Mouse (Mus musculus) midbrain, embryonic 16.5 days (tissue): ENCODE results near the gene Ybx2. TPM values are rescaled to one million over a fixed set of nuclear protein-coding genes. Genes with fewer than 3 reads are reported as not detected.
A peak's percentile ranks its signal among the peaks of the same experiment; 100 is the strongest.

Source experiments
- ATAC-seq: fragments of 200-750 bp; cut with Nextera tagmentation; 2 replicates; pipeline ENCODE4 v1.8.0; 2017; ENCODE audit warnings: moderate TSS enrichment
- H3K27ac ChIP-seq: fragments of 300-500 bp; sonication (generic); 2 replicates; pipeline ENCODE4 v1.5.1; 2014; ENCODE audit warnings: mild to moderate bottlenecking, low read length, mixed read lengths
- H3K27me3 ChIP-seq: fragments of 300-500 bp; sonication (generic); 2 replicates; pipeline ENCODE4 v1.6.1; 2014; ENCODE audit warnings: low read depth, low read length, mixed read lengths; ENCODE audit not compliant: control insufficient read depth, insufficient read depth
- H3K36me3 ChIP-seq: fragments of 300-500 bp; sonication (generic); 2 replicates; pipeline ENCODE4 v1.6.1; 2014; ENCODE audit warnings: mild to moderate bottlenecking, low read length, moderate library complexity, mixed read lengths; ENCODE audit not compliant: control insufficient read depth, insufficient read depth
- H3K4me1 ChIP-seq: fragments of 300-500 bp; sonication (generic); 2 replicates; pipeline ENCODE4 v1.6.1; 2014; ENCODE audit warnings: mild to moderate bottlenecking, low read length, mixed read lengths; ENCODE audit not compliant: control insufficient read depth, insufficient read depth
- H3K4me2 ChIP-seq: fragments of 300-500 bp; sonication (generic); 2 replicates; pipeline ENCODE4 v1.6.1; 2014; ENCODE audit warnings: mild to moderate bottlenecking, low read length, mixed read lengths
- H3K4me3 ChIP-seq: fragments of 300-500 bp; sonication (generic); 2 replicates; pipeline ENCODE4 v1.5.1; 2014; ENCODE audit warnings: low read depth, mild to moderate bottlenecking, low read length, moderate library complexity, mixed read lengths
- H3K9ac ChIP-seq: fragments of 300-500 bp; sonication (generic); 2 replicates; pipeline ENCODE4 v1.6.1; 2014; ENCODE audit warnings: low read depth, low read length, mixed read lengths
- H3K9me3 ChIP-seq: fragments of 300-500 bp; sonication (generic); replicated peaks from 2 replicates; pipeline ENCODE4 v1.6.1; 2014; ENCODE audit warnings: mild to moderate bottlenecking, low read length, mixed read lengths; ENCODE audit not compliant: control insufficient read depth, poor library complexity, severe bottlenecking
- WGBS: fragments of 180-500 bp; shearing (Covaris S2); extraction: QIAGEN DNeasy Blood & Tissue Kit; methylation state at CpG from one replicate; pipeline ENCODE4 v1.1.7; 2014; 5-methylcytosine and 5-hydroxymethylcytosine counted together
- polyA plus RNA-seq: library from polyadenylated mRNA; unstranded; fragments of >200 nt; fragmentation: Nextera tagmentation; extraction: Ambion mirVana; gene quantifications from 2 replicates; pipeline ENCODE4 v1.2.1, GENCODE M21; 2015

Gene Ybx2
- polyA plus RNA-seq, 1 experiment from 2014 or later = 7.2 TPM

DNA sequence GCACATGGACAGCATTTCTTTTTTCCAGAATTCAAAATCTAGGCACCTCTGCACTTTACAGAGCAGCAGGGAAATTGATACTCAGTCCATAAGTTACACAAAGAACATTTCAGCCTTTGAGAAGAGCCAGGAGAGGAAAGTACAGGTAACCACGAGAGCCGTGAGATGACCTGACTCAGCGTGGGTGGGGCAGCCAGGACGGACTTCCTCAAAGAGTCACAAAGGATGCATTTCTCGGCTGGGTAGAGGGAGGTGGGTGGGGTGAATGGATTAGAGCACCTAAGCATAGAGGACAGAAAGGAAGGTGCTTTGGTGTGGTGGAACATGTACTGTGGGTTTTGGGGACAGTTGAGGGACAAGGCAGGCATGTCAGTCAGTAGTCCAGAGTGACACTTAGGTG is 26.2 kb downstream of the Ybx2 start:
- H3K36me3 ChIP-seq = no peaks in the 10 kb centered on the region
- H3K9ac ChIP-seq = no peak overlapping the region
- 44% methylated on average over 5 of the region's 5 CpGs for WGBS
- H3K4me1 ChIP-seq = peaks cover 6% of the 10 kb centered on the region; the same call in 1 of the 2 replicates
- H3K4me3 ChIP-seq = no peak overlapping the region
- H3K27me3 ChIP-seq = peaks cover 50% of the 10 kb centered on the region
- no peak overlapping the region for H3K4me2 ChIP-seq
- no peak overlapping the region for H3K27ac ChIP-seq
- H3K9me3 ChIP-seq = no peaks in the 10 kb centered on the region
- no peak for ATAC-seq

DNA sequence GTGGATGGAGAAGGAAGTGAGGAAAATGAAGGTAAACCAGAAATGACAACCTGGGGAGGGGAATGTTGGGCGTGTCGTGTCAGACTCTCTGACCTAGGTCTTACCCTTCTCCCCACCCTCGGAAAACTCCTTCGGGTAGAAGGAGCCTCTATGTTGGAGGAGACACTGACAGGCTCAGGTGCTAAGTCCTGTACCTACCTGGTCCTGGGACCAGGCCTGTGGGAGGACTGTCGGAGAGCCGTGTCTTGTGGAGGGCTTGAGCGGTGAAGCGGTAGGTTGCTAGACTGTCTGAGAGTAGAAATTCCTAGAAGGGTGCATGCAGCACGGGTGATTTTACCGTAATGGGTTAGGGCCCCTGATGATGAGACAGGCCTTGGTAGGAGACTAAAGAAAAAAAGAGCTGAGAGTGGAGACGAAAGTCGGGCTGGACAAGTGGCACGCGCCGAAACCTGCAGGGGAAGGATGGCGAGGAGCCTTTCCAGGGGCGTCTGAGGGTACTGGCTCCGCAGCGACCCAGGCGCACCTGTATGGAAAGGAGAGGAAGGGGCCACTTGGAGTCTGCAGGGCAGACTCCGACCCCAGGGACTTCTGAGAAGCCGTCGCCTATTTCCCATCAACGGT is 29.2 kb downstream of the Ybx2 start, which contains the start of gene Cldn7:
TSS of gene Cldn7 (plus strand) at position 130 of the 621 bp plus-strand sequence.
- no peaks in the 10 kb centered on the region for H3K9me3 ChIP-seq
- no peak within 1 kb of the TSS for H3K27ac ChIP-seq
- 10% methylated on average over 24 of the region's 24 CpGs for WGBS
- H3K9ac ChIP-seq = no peak within 1 kb of the TSS
- no peak within 1 kb of the TSS for H3K4me3 ChIP-seq
- ATAC-seq = no peak
- H3K4me1 ChIP-seq = peaks cover 6% of the 10 kb centered on the region; the same call in 1 of the 2 replicates
- H3K27me3 ChIP-seq = peaks cover 60% of the 10 kb centered on the region
- peaks cover 13% of the 10 kb centered on the region for H3K36me3 ChIP-seq
- peak within 1 kb of the TSS; percentile 15; the same call in 1 of the 2 replicates for H3K4me2 ChIP-seq

DNA sequence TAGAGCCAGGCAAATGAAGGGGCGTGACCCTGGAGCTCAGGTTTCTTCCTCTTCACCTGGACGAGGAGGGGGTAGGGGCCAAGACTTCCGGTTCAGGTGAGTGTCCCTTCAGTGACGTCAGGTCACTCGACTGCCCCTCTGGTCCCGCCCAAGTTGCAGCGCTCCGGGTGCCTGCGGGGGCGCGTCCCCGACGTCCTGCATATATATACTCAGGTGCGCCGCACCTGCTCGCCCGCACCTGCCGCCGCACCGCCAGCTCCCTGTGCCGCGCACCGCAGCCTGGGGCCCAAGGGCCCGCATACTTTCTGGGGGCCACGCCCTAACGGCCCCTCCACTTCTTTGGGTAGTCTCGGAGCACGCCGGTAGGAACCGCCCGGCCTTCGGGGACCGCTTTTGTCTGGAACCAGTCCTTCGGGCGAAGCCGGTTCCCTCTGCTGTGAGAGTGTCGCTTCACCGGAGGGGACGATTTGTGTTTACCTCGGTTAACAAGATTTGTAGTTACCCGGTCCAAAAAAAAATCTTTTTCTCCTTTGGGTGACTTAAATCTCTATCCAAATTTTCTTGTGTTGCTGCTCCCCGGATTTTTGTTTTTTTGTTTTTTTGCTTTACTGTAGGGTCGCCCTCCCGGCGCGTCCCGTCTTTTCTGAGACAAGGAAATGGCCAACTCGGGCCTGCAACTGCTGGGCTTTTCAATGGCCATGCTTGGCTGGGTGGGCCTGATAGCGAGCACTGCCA is 29.8 kb downstream of the Ybx2 start:
- Histone ChIP-seq H3K36me3 (peaks cover 13% of the 10 kb centered on the region), H3K27me3 (peaks cover 60% of the 10 kb centered on the region), H3K27ac (no peak overlapping the region), H3K4me1 (peaks cover 6% of the 10 kb centered on the region; the same call in 1 of the 2 replicates), H3K4me2 (peak overlapping the region; percentile 15; the same call in 1 of the 2 replicates), H3K9ac (peak overlapping the region; percentile 28; the same call in 1 of the 2 replicates), H3K9me3 (no peaks in the 10 kb centered on the region), H3K4me3 (no peak overlapping the region)
- no peak for ATAC-seq
- 2% methylated on average over 48 of the region's 49 CpGs for WGBS

DNA sequence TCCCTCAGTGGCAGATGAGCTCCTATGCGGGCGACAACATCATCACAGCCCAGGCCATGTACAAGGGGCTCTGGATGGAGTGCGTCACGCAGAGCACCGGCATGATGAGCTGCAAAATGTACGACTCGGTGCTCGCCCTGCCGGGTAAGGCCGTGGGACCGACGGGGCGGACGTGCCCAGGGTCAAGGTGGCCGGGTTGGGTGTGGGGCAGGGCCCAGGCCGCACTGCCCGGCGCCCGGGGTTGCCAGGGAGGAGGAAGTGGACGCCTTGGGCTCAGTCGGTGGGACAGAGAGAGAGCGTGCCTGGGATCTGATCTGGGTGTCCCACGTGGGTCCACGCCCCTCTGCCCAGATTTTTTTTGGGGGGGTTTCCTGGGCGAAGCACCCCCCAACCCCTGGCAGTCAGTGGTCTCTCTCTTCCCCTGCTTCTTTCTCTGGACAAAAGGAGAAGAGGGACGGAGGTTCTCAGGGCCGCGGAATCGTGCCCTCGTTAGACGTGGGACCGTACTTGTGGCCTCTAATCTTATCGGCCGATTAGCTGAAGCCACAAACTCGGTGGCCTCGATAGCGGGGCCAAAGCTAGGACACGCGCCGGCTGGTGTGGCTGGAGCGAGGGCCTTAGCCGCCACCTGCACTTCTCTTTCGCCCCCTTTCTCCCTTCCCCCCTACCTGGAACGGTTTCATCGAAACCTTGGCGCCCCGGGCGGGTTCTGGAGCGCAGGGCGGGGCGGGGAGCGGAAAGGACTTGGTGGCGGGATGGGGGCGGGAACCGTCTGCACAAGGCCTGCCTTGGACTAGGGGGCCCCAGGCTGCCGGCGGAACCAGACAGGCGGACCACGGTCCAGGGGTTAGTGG is 30.6 kb downstream of the Ybx2 start:
- Histone ChIP-seq H3K9me3 (no peaks in the 10 kb centered on the region), H3K27ac (no peak overlapping the region), H3K27me3 (peaks cover 57% of the 10 kb centered on the region), H3K4me1 (peaks cover 6% of the 10 kb centered on the region; the same call in 1 of the 2 replicates), H3K4me2 (peak overlapping the region; percentile 43), H3K4me3 (peak overlapping the region; percentile 23), H3K36me3 (peaks cover 13% of the 10 kb centered on the region), H3K9ac (peak overlapping the region; percentile 36)
- 2% methylated on average over 56 of the region's 59 CpGs for WGBS
- ATAC-seq = peak; percentile 32; the same call in 1 of the 2 replicates

DNA sequence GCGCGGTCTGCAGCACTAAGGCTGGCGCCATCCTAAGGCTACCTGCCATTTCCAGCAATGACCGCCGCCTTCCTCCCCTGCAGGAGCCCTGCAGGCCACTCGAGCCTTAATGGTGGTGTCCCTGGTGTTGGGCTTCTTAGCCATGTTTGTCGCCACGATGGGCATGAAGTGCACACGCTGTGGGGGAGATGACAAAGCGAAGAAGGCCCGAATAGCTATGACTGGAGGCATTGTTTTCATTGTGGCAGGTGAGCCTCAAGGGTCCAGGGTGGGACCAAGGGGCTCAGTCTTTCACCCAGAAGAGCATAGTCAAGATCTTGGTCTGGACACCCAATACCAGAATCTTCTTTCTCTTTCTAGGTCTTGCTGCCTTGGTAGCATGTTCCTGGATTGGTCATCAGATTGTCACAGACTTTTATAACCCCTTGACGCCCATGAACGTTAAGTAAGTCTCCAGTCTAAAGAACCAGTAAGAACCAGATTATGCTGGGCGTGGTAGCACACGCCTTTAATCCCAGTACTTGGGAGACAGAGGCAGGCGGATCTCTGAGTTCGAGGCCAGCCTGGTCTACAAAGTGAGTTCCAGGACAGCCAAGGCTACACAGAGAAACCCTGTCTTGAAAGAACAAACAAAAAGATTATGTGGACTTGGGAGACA is 31.4 kb downstream of the Ybx2 start:
- Histone ChIP-seq H3K9me3 (no peaks in the 10 kb centered on the region), H3K27me3 (peaks cover 51% of the 10 kb centered on the region), H3K4me3 (peak overlapping the region; percentile 23; the same call in 1 of the 2 replicates), H3K36me3 (peaks cover 14% of the 10 kb centered on the region), H3K9ac (peak overlapping the region; percentile 36), H3K4me1 (peaks cover 6% of the 10 kb centered on the region; the same call in 1 of the 2 replicates), H3K4me2 (peak overlapping the region; percentile 43), H3K27ac (no peak overlapping the region)
- ATAC-seq = no peak
- 40% methylated on average over 17 of the region's 17 CpGs for WGBS

DNA sequence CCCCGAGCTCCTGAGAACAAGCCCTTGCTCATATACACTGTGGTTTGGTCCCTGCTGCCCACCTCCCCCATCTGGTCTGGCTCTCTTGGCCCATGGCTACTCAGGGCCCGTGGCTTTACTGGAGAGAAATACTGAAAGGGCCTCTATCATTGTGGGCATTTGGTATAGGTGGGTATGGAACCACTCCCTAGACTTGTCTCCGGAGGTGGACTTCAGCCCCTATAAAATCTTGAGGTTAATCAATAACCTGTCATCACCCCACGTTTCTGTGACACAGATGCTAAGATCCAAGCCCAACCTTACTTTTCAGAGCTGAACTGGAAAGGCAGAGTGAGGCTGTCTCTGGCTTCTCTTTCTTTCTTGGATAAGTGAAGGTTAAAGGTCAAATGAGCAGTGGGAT is 33.2 kb downstream of the Ybx2 start:
- no peak overlapping the region for H3K9ac ChIP-seq
- H3K9me3 ChIP-seq = no peaks in the 10 kb centered on the region
- WGBS = 92% methylated on average over 4 of the region's 4 CpGs
- peaks cover 20% of the 10 kb centered on the region for H3K36me3 ChIP-seq
- H3K27ac ChIP-seq = no peak overlapping the region
- no peak overlapping the region for H3K4me2 ChIP-seq
- peaks cover 6% of the 10 kb centered on the region; the same call in 1 of the 2 replicates for H3K4me1 ChIP-seq
- H3K27me3 ChIP-seq = peaks cover 38% of the 10 kb centered on the region
- ATAC-seq = no peak
- H3K4me3 ChIP-seq = no peak overlapping the region

DNA sequence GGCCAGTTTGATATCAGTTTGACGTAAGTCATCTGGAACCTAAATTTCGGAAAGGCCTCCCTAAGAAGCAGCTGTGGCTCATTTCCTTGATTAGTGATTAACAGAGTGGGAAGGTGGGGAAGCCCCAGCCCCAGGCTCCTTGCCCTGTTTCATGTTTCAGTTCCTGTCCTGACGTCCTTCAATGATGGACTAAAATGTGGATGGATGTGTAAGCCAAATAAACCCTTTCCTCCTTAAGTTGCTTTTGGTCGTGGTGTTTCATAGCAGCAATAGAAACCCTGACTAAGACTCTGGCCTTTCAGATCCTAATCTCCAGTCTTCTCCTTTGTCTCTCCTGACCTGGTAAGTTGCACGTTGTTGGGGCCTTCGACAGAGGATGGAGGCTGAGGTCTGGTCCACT is 34.6 kb downstream of the Ybx2 start:
- H3K27ac ChIP-seq = no peak overlapping the region
- H3K9ac ChIP-seq = no peak overlapping the region
- WGBS = 94% methylated on average over 6 of the region's 6 CpGs
- peaks cover 26% of the 10 kb centered on the region for H3K27me3 ChIP-seq
- H3K4me2 ChIP-seq = no peak overlapping the region
- ATAC-seq = no peak
- H3K36me3 ChIP-seq = peaks cover 26% of the 10 kb centered on the region
- no peak overlapping the region for H3K4me3 ChIP-seq
- H3K9me3 ChIP-seq = no peaks in the 10 kb centered on the region
- H3K4me1 ChIP-seq = peaks cover 6% of the 10 kb centered on the region; the same call in 1 of the 2 replicates

DNA sequence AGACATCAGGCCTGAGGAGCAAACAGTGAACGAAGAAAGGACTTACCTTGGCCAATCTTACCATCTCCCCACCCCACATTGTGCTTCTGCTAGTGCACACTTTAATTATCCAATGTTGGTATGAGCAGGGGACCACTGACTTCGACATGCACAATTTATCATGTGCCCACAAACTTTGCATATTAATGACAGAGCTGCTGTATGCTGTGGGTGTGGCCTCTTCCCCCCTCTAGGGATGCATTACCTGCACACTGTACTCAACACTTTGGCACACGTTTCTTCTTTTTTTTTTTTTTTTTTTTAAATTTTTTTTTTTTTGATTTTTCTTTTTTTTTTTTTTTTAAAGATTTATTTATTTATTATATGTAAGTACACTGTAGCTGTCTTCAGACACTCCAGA is 35.2 kb downstream of the Ybx2 start:
- peaks cover 27% of the 10 kb centered on the region for H3K36me3 ChIP-seq
- 95% methylated on average over 3 of the region's 3 CpGs for WGBS

More for the DNA sequence above, 35.2 kb downstream of the Ybx2 start:
- Histone ChIP-seq H3K9me3 (no peaks in the 10 kb centered on the region), H3K27me3 (peaks cover 23% of the 10 kb centered on the region), H3K4me2 (no peak overlapping the region), H3K9ac (no peak overlapping the region), H3K4me1 (peaks cover 3% of the 10 kb centered on the region; the same call in 1 of the 2 replicates), H3K4me3 (no peak overlapping the region), H3K27ac (no peak overlapping the region)
- ATAC-seq = no peak
